Mouse (Mus musculus): ENCODE results near the gene Olfr56. TPM values are rescaled to one million over a fixed set of nuclear protein-coding genes. Genes with fewer than 3 reads are reported as not detected.
"Not testable (repeated sequence)": the region's sequence is repeated elsewhere in the genome, so short reads cannot be mapped to it uniquely, and the experiment has no call there.

Olfr56 gene
- polyA plus RNA-seq, 1 experiment from 2014 or later = not detected

GRCm38 (mm10) chr11:48993296-48993695 lies 14.6 kb downstream of the Olfr56 start:
- H3K4me1 ChIP-seq; H3K4me3 ChIP-seq; H3K27me3 ChIP-seq (replicated peaks); H3K27ac ChIP-seq; H3K9me3 ChIP-seq; H3K36me3 ChIP-seq (replicated peaks); H3K4me2 ChIP-seq; H3K9ac ChIP-seq; ATAC-seq (replicated peaks): not testable (repeated sequence)
- 69% methylated on average over 10 of the region's 10 CpGs for WGBS

GRCm38 (mm10) chr11:48994018-48994417 lies 15.3 kb downstream of the Olfr56 start, which contains the start of gene Tgtp1:
Gene Tgtp1, minus strand, starts transcription at chr11:48994172.
- ATAC-seq (replicated peaks); H3K4me3 ChIP-seq; H3K4me1 ChIP-seq; H3K27me3 ChIP-seq (replicated peaks); H3K9me3 ChIP-seq; H3K36me3 ChIP-seq (replicated peaks); H3K27ac ChIP-seq; H3K9ac ChIP-seq; H3K4me2 ChIP-seq: not testable (repeated sequence)
- 78% methylated on average over 2 of the region's 2 CpGs for WGBS

- H3K4me1 ChIP-seq; H3K4me3 ChIP-seq; H3K27me3 ChIP-seq (replicated peaks); H3K9ac ChIP-seq; H3K9me3 ChIP-seq; H3K36me3 ChIP-seq (replicated peaks); H3K27ac ChIP-seq; ATAC-seq (replicated peaks); H3K4me2 ChIP-seq: not testable (repeated sequence)
- WGBS = 79% methylated on average over 1 of the region's 1 CpGs
Measured at GRCm38 (mm10) chr11:49000411-49000810, 21.7 kb downstream of the Olfr56 start.

- not testable (repeated sequence) for H3K4me3 ChIP-seq; H3K4me1 ChIP-seq; H3K9ac ChIP-seq; H3K4me2 ChIP-seq; H3K27me3 ChIP-seq (replicated peaks); H3K9me3 ChIP-seq; H3K27ac ChIP-seq; H3K36me3 ChIP-seq (replicated peaks); ATAC-seq (replicated peaks)
- WGBS = 70% methylated on average over 2 of the region's 2 CpGs
Measured at GRCm38 (mm10) chr11:49006317-49006716, 27.6 kb downstream of the Olfr56 start.

- not testable (repeated sequence) for H3K4me3 ChIP-seq; H3K9me3 ChIP-seq; ATAC-seq (replicated peaks); H3K36me3 ChIP-seq (replicated peaks); H3K27ac ChIP-seq; H3K4me2 ChIP-seq; H3K27me3 ChIP-seq (replicated peaks); H3K4me1 ChIP-seq; H3K9ac ChIP-seq
- 63% methylated on average over 1 of the region's 1 CpGs for WGBS
Measured at GRCm38 (mm10) chr11:49006785-49007184, 28.1 kb downstream of the Olfr56 start.

- not testable (repeated sequence) for H3K27ac ChIP-seq; H3K9me3 ChIP-seq; ATAC-seq (replicated peaks)
Measured at GRCm38 (mm10) chr11:49012074-49012473, 33.4 kb downstream of the Olfr56 start.

GRCm38 (mm10) chr11:49050064-49050463 lies 71.4 kb downstream of the Olfr56 start:
- not testable (repeated sequence) for H3K27ac ChIP-seq; H3K4me1 ChIP-seq; H3K27me3 ChIP-seq (replicated peaks); H3K36me3 ChIP-seq (replicated peaks); H3K9ac ChIP-seq; ATAC-seq (replicated peaks); H3K4me2 ChIP-seq; H3K4me3 ChIP-seq; H3K9me3 ChIP-seq

More at GRCm38 (mm10) chr11:49012074-49012473, 33.4 kb downstream of the Olfr56 start:
- H3K4me3 ChIP-seq; H3K4me1 ChIP-seq; H3K9ac ChIP-seq; H3K4me2 ChIP-seq; H3K27me3 ChIP-seq (replicated peaks); H3K36me3 ChIP-seq (replicated peaks): not testable (repeated sequence)

GRCm38 (mm10) chr11:49051093-49051891 lies 72.6 kb downstream of the Olfr56 start, which contains the start of gene 9930111J21Rik2:
Gene 9930111J21Rik2, minus strand, starts transcription at chr11:49051242.
- H3K4me1 ChIP-seq; H3K27ac ChIP-seq; ATAC-seq (replicated peaks); H3K4me2 ChIP-seq; H3K4me3 ChIP-seq; H3K36me3 ChIP-seq (replicated peaks); H3K9ac ChIP-seq; H3K9me3 ChIP-seq; H3K27me3 ChIP-seq (replicated peaks): not testable (repeated sequence)
- 80% methylated on average over 1 of the region's 6 CpGs for WGBS

- not testable (repeated sequence) for H3K27me3 ChIP-seq (replicated peaks); H3K4me2 ChIP-seq; H3K4me1 ChIP-seq; H3K4me3 ChIP-seq; H3K27ac ChIP-seq; ATAC-seq (replicated peaks); H3K36me3 ChIP-seq (replicated peaks); H3K9ac ChIP-seq; H3K9me3 ChIP-seq
- no CpG with 5 or more reads among the region's 5 CpGs for WGBS
Measured at GRCm38 (mm10) chr11:49051894-49052293, 73.2 kb downstream of the Olfr56 start.

- H3K4me2 ChIP-seq; H3K9me3 ChIP-seq; H3K4me3 ChIP-seq; H3K9ac ChIP-seq; H3K36me3 ChIP-seq (replicated peaks); H3K27me3 ChIP-seq (replicated peaks); H3K27ac ChIP-seq; ATAC-seq (replicated peaks); H3K4me1 ChIP-seq: not testable (repeated sequence)
- 69% methylated on average over 2 of the region's 3 CpGs for WGBS
Measured at GRCm38 (mm10) chr11:49060061-49060460, 81.4 kb downstream of the Olfr56 start.

GRCm38 (mm10) chr11:49061865-49062264 lies 83.2 kb downstream of the Olfr56 start:
- WGBS = 71% methylated on average over 2 of the region's 2 CpGs
- not testable (repeated sequence) for H3K27me3 ChIP-seq (replicated peaks); H3K9me3 ChIP-seq; H3K36me3 ChIP-seq (replicated peaks); H3K27ac ChIP-seq; H3K9ac ChIP-seq; H3K4me1 ChIP-seq; H3K4me3 ChIP-seq; H3K4me2 ChIP-seq; ATAC-seq (replicated peaks)

GRCm38 (mm10) chr11:49063713-49064469 lies 85.2 kb downstream of the Olfr56 start, which contains the start of gene Tgtp2:
Gene Tgtp2, minus strand, starts transcription at chr11:49064206.
- H3K27me3 ChIP-seq (replicated peaks); H3K36me3 ChIP-seq (replicated peaks); H3K9ac ChIP-seq; H3K4me1 ChIP-seq; H3K9me3 ChIP-seq; H3K4me2 ChIP-seq; ATAC-seq (replicated peaks); H3K27ac ChIP-seq; H3K4me3 ChIP-seq: not testable (repeated sequence)
- WGBS = 82% methylated on average over 5 of the region's 5 CpGs

- H3K4me3 ChIP-seq = no peak overlapping the region
- H3K27me3 ChIP-seq (replicated peaks) = no peaks in the 10 kb centered on the region
- H3K27ac ChIP-seq = no peak overlapping the region
- WGBS = 89% methylated on average over 1 of the region's 1 CpGs
- no peaks in the 10 kb centered on the region for H3K9me3 ChIP-seq
- no peaks in the 10 kb centered on the region for H3K4me1 ChIP-seq
- no peak overlapping the region for H3K4me2 ChIP-seq
- no peak overlapping the region for H3K9ac ChIP-seq
- ATAC-seq (replicated peaks) = no peak
- H3K36me3 ChIP-seq (replicated peaks) = no peaks in the 10 kb centered on the region
Measured at GRCm38 (mm10) chr11:49068358-49068757, 89.7 kb downstream of the Olfr56 start.
